ENCODE assay signal across 8 mouse cellular contexts in the genomic region with DNA sequence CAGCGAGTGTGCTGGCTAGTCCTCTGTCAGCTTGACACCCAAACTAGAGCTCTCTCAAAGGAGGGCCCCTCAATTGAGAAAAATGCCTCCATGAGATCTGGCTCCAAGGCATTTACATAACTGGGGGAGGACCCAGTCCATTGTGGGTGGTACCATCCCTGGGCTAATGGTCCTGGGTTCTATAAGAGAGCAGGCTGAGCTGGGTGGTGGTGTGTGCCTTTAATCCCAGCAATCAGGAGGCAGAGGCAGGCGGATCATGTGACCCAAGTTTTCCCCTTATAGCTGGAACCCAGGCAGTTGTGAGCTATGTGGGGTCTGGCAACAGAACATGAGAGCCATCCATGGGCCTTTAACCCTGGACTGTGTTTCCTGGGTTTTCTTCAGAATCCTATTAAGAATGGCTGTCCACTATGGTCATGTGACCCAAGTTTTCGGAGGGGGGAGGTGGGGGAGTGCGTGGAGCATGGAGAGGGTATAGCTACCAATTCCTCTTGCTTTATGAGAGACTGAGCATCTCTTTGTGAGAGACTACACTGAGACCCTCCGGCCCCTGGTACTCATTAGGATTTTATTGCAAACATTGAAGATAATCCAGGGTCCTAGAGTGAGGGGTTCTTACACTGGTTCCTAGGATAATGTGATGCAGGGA. TPM values are rescaled to one million over a fixed set of nuclear protein-coding genes. Genes with fewer than 3 reads are reported as not detected.
DNase-seq lines count a peak whose midpoint lies in the region; ATAC-seq and TF ChIP-seq lines count a peak whose summit lies in the region.

No protein-coding gene starts in this region.

- H3K9ac ChIP-seq in heart, adult 2 months (ENCODE audit: low read depth, low read length), result peak overlapping the region; percentile 84
- H3K9ac ChIP-seq in CH12.LX (ENCODE audit: insufficient read depth, low read depth), result peak overlapping the region; percentile 52
- H3K9ac ChIP-seq in neural tube, embryonic 14.5 days (replicated peaks; ENCODE audit: low read depth, low read length), result peak overlapping the region; percentile 67

- no peak for TF ChIP-seq RAD21 in CH12.LX (IDR thresholded peaks at IDR 0.05; ENCODE audit: low read depth, low read length)

- intact Hi-C loops in heart, adult 2 months (cut with DNase I), result loop anchor here (10.0 kb wide), 1 partner anchor 383 kb away; no protein-coding TSS in a partner anchor

- no peaks in the 10 kb centered on the region for H3K9me3 ChIP-seq in CH12.LX (replicated peaks; ENCODE audit: low read length)
- H3K9me3 ChIP-seq in forebrain, embryonic 10.5 days, result no peaks in the 10 kb centered on the region
- no peaks in the 10 kb centered on the region for H3K9me3 ChIP-seq in limb, embryonic 10.5 days (replicated peaks)
- no peaks in the 10 kb centered on the region for H3K9me3 ChIP-seq in neural tube, embryonic 14.5 days (ENCODE audit: control insufficient read depth, low read length)

- no peak for TF ChIP-seq EP300 in heart, adult 2 months (IDR thresholded peaks at IDR 0.05; ENCODE audit: insufficient read depth, low read depth, low read length)
- TF ChIP-seq EP300 in CH12.LX (IDR thresholded peaks at IDR 0.05; ENCODE audit: low read length), result no peak

- 29% methylated on average over 5 of the region's 5 CpGs for WGBS in heart, adult 2 months
- WGBS in forebrain, embryonic 10.5 days, result 26% methylated on average over 5 of the region's 5 CpGs
- WGBS in limb, embryonic 10.5 days, result 24% methylated on average over 5 of the region's 5 CpGs
- WGBS in neural tube, embryonic 14.5 days, result 27% methylated on average over 5 of the region's 5 CpGs

- dilution Hi-C loops in CH12.LX (cut with MboI; ENCODE audit: extremely low pct_ligation_motif_present, extremely low pct_unique_long_range_greater_than_20kb, low sequenced_read_pairs), result no loop called here

- in situ Hi-C loops in CH12.LX (cut with MboI; ENCODE audit: low pct_ligation_motif_present, low pct_unique_long_range_greater_than_20kb, low sequenced_read_pairs), result loop anchor here (5.0 kb wide), 1 partner anchor 34 kb away; no protein-coding TSS in a partner anchor

- DNase-seq in heart, adult 2 months, result peak in 1 of 2 experiments; percentile 35
- no peak for DNase-seq in heart, adult 8-10 months (ENCODE audit: low spot score)
- peak; percentile 31 for DNase-seq in CH12.LX (ENCODE audit: extremely low read depth)
- no peak for DNase-seq in forebrain, embryonic 10.5 days (ENCODE audit: extremely low spot score, low spot score)
- peak; percentile 38 for DNase-seq in limb, embryonic 10.5 days (ENCODE audit: low spot score)
- DNase-seq in adrenal gland, adult 8-10 months, result no peak
- DNase-seq in layer of hippocampus, adult 8-10 months (ENCODE audit: low spot score in 2 of 2), result no peak

- no peaks in the 10 kb centered on the region for H3K36me3 ChIP-seq in heart, adult 2 months (ENCODE audit: control insufficient read depth, insufficient read depth, low read length)
- peaks cover 34 to 39% of the 10 kb centered on the region in 2 experiments for H3K36me3 ChIP-seq in CH12.LX (replicated peaks in 1 of 2; ENCODE audit: control insufficient read depth in 1 of 2, insufficient read depth in 1 of 2, low read length in 1 of 2)
- H3K36me3 ChIP-seq in forebrain, embryonic 10.5 days (replicated peaks), result peaks cover 74% of the 10 kb centered on the region
- peaks cover 71% of the 10 kb centered on the region for H3K36me3 ChIP-seq in limb, embryonic 10.5 days
- peaks cover 29% of the 10 kb centered on the region for H3K36me3 ChIP-seq in neural tube, embryonic 14.5 days (ENCODE audit: control insufficient read depth, insufficient read depth, low read length)

- no peak for TF ChIP-seq CTCF in heart, adult 2 months (IDR thresholded peaks at IDR 0.05)
- no peak for TF ChIP-seq CTCF in CH12.LX (conservative IDR thresholded peaks at IDR 0.05 in 1 of 2, IDR thresholded peaks at IDR 0.05 in 1 of 2; ENCODE audit: low read depth in 2 of 2, low read length in 2 of 2)

- TF ChIP-seq POLR2A in heart, adult 2 months (IDR thresholded peaks at IDR 0.05; ENCODE audit: insufficient read depth, low read depth, low read length), result no peak
- no peak for TF ChIP-seq POLR2A in CH12.LX (IDR thresholded peaks at IDR 0.05; ENCODE audit: low read depth, low read length)

- peak overlapping the region; percentile 97 for H3K27ac ChIP-seq in heart, adult 2 months
- no peak overlapping the region for H3K27ac ChIP-seq in CH12.LX (ENCODE audit: insufficient read depth, low read depth)
- H3K27ac ChIP-seq in forebrain, embryonic 10.5 days, result peak overlapping the region; percentile 93
- peak overlapping the region; percentile 87 for H3K27ac ChIP-seq in limb, embryonic 10.5 days
- peak overlapping the region; percentile 86 for H3K27ac ChIP-seq in neural tube, embryonic 14.5 days (ENCODE audit: low read depth, low read length)

- peaks cover 9% of the 10 kb centered on the region for H3K4me1 ChIP-seq in heart, adult 2 months (ENCODE audit: control insufficient read depth, insufficient read depth, low read length)
- peaks cover 8 to 29% of the 10 kb centered on the region in 2 experiments; a peak in 3 of 4 replicates for H3K4me1 ChIP-seq in CH12.LX (ENCODE audit: control insufficient read depth in 1 of 2, insufficient read depth in 2 of 2)
- peaks cover 31% of the 10 kb centered on the region for H3K4me1 ChIP-seq in forebrain, embryonic 10.5 days
- peaks cover 24% of the 10 kb centered on the region for H3K4me1 ChIP-seq in limb, embryonic 10.5 days
- peaks cover 5% of the 10 kb centered on the region; the same call in 1 of the 2 replicates for H3K4me1 ChIP-seq in neural tube, embryonic 14.5 days (ENCODE audit: control insufficient read depth, insufficient read depth, low read length)

- peak; percentile 39 for ATAC-seq in neural tube, embryonic 14.5 days (ENCODE audit: low read depth)

- peak overlapping the region; percentile 60 for H3K4me2 ChIP-seq in CH12.LX (ENCODE audit: insufficient read depth, low read depth, poor library complexity, severe bottlenecking)
- peak overlapping the region; percentile 74 for H3K4me2 ChIP-seq in neural tube, embryonic 14.5 days (ENCODE audit: low read depth, low read length)

- no peaks in the 10 kb centered on the region; the same call in 1 of the 2 replicates for H3K79me2 ChIP-seq in heart, adult 2 months (replicated peaks; ENCODE audit: control insufficient read depth, insufficient read depth, low read length)
- H3K79me2 ChIP-seq in CH12.LX (replicated peaks; ENCODE audit: control insufficient read depth, extremely low read depth, insufficient read depth, poor library complexity, severe bottlenecking), result no peaks in the 10 kb centered on the region

- H3K27me3 ChIP-seq in heart, adult 2 months (ENCODE audit: control insufficient read depth, insufficient read depth, low read length), result no peaks in the 10 kb centered on the region
- H3K27me3 ChIP-seq in CH12.LX (replicated peaks), result no peaks in the 10 kb centered on the region
- no peaks in the 10 kb centered on the region for H3K27me3 ChIP-seq in forebrain, embryonic 10.5 days (ENCODE audit: poor library complexity, severe bottlenecking)
- H3K27me3 ChIP-seq in limb, embryonic 10.5 days (ENCODE audit: low read depth, poor library complexity, severe bottlenecking), result no peaks in the 10 kb centered on the region
- H3K27me3 ChIP-seq in neural tube, embryonic 14.5 days (ENCODE audit: control insufficient read depth, insufficient read depth, low read length), result no peaks in the 10 kb centered on the region

- peak overlapping the region; percentile 98 for H3K4me3 ChIP-seq in heart, adult 2 months
- H3K4me3 ChIP-seq in CH12.LX (replicated peaks in 1 of 3; ENCODE audit: low read depth in 2 of 3, low read length in 2 of 3, poor library complexity in 1 of 3), result peak overlapping the region; percentile 66 to 100 (median 87)
- H3K4me3 ChIP-seq in forebrain, embryonic 10.5 days, result peak overlapping the region; percentile 73
- H3K4me3 ChIP-seq in limb, embryonic 10.5 days, result peak overlapping the region; percentile 67
- peak overlapping the region; percentile 66 for H3K4me3 ChIP-seq in neural tube, embryonic 14.5 days (ENCODE audit: low read depth, low read length)

RNA-seq across cellular contexts. Expression of a gene that starts 5.0 kb away (rescaled TPM):
- total RNA-seq in heart, adult 2 months (2021), result 1 to 10 TPM; 7.3 to 8.7 TPM
- 13.3 and 15.1 TPM in 2 replicates for polyA plus RNA-seq in heart, adult 2 months (2012; rRNA removed)
- total RNA-seq in heart, adult 8-10 months (2022), result 1 to 10 TPM; 5.1 to 8.7 (median 8.0) TPM
- total RNA-seq in CH12.LX (2012; rRNA removed) (0.25 TPM in 2 replicates), CH12.LX (2014; rRNA removed) (0.24 TPM in 1 of 2 replicates, not detected in the other)
- polyA plus RNA-seq in CH12.LX (2012; ENCODE audit: insufficient read length, low read depth), result 0.29 and 0.35 TPM in 2 replicates
- polyA plus RNA-seq in forebrain, embryonic 10.5 days (2016; fragmentation: Nextera tagmentation; extraction: Ambion mirVana), result 0.35 and 0.52 TPM in 2 replicates
- polyA plus RNA-seq in limb, embryonic 10.5 days (2016; fragmentation: Nextera tagmentation; extraction: Ambion mirVana), result 0.13 and 0.39 TPM in 2 replicates
- polyA plus RNA-seq in neural tube, embryonic 14.5 days (2014; fragmentation: Nextera tagmentation; extraction: Ambion mirVana), result 0.12 and 0.39 TPM in 2 replicates
- 10 to 100 TPM in 3 of 4 experiments, 1 to 10 TPM in 1; 9.5 to 13.7 (median 12.1) TPM for total RNA-seq in adrenal gland, adult 8-10 months (2022)
- total RNA-seq in layer of hippocampus, adult 8-10 months (2022), result under 1 TPM in 2 of 4 experiments, not detected in 2; 0.27 to 0.33 TPM

RNA-seq across cellular contexts. Expression of a gene that starts 8.4 kb away (rescaled TPM):
- 100 to 1,000 TPM; 176 to 197 TPM for total RNA-seq in heart, adult 2 months (2021)
- polyA plus RNA-seq in heart, adult 2 months (2012; rRNA removed), result 150 and 152 TPM in 2 replicates
- 100 to 1,000 TPM; 192 to 210 (median 197) TPM for total RNA-seq in heart, adult 8-10 months (2022)
- total RNA-seq in CH12.LX (2012; rRNA removed) (207 and 210 TPM in 2 replicates), CH12.LX (2014; rRNA removed) (140 and 142 TPM in 2 replicates)
- polyA plus RNA-seq in CH12.LX (2012; ENCODE audit: insufficient read length, low read depth), result 152 and 203 TPM in 2 replicates
- polyA plus RNA-seq in forebrain, embryonic 10.5 days (2016; fragmentation: Nextera tagmentation; extraction: Ambion mirVana), result 243 and 263 TPM in 2 replicates
- polyA plus RNA-seq in limb, embryonic 10.5 days (2016; fragmentation: Nextera tagmentation; extraction: Ambion mirVana), result 262 and 277 TPM in 2 replicates
- polyA plus RNA-seq in neural tube, embryonic 14.5 days (2014; fragmentation: Nextera tagmentation; extraction: Ambion mirVana), result 409 and 414 TPM in 2 replicates
- 100 to 1,000 TPM; 210 to 255 (median 217) TPM for total RNA-seq in adrenal gland, adult 8-10 months (2022)
- total RNA-seq in layer of hippocampus, adult 8-10 months (2022), result 100 to 1,000 TPM; 224 to 262 (median 228) TPM

RNA-seq across cellular contexts. Expression of a gene that starts 25.4 kb away (rescaled TPM):
- 10 to 100 TPM; 32.0 to 37.1 TPM for total RNA-seq in heart, adult 2 months (2021)
- polyA plus RNA-seq in heart, adult 2 months (2012; rRNA removed), result 30.3 and 30.8 TPM in 2 replicates
- 10 to 100 TPM; 28.8 to 35.8 (median 34.9) TPM for total RNA-seq in heart, adult 8-10 months (2022)
- total RNA-seq in CH12.LX (2012; rRNA removed) (38.2 and 45.2 TPM in 2 replicates), CH12.LX (2014; rRNA removed) (8.8 and 9.9 TPM in 2 replicates)
- 22.2 and 23.6 TPM in 2 replicates for polyA plus RNA-seq in CH12.LX (2012; ENCODE audit: insufficient read length, low read depth)
- polyA plus RNA-seq in forebrain, embryonic 10.5 days (2016; fragmentation: Nextera tagmentation; extraction: Ambion mirVana), result 35.7 and 40.7 TPM in 2 replicates
- 39.4 and 40.8 TPM in 2 replicates for polyA plus RNA-seq in limb, embryonic 10.5 days (2016; fragmentation: Nextera tagmentation; extraction: Ambion mirVana)
- polyA plus RNA-seq in neural tube, embryonic 14.5 days (2014; fragmentation: Nextera tagmentation; extraction: Ambion mirVana), result 30.5 and 34.5 TPM in 2 replicates
- total RNA-seq in adrenal gland, adult 8-10 months (2022), result 10 to 100 TPM; 68.6 to 74.5 (median 72.1) TPM
- 10 to 100 TPM; 37.1 to 51.5 (median 46.0) TPM for total RNA-seq in layer of hippocampus, adult 8-10 months (2022)

RNA-seq across cellular contexts. Expression of a gene that starts 26.4 kb away (rescaled TPM):
- total RNA-seq in heart, adult 2 months (2021), result 10 to 100 TPM; 65.5 to 70.1 TPM
- 53.6 and 58.4 TPM in 2 replicates for polyA plus RNA-seq in heart, adult 2 months (2012; rRNA removed)
- 10 to 100 TPM; 65.8 to 76.4 (median 71.6) TPM for total RNA-seq in heart, adult 8-10 months (2022)
- total RNA-seq in CH12.LX (2012; rRNA removed) (60.1 and 67.3 TPM in 2 replicates), CH12.LX (2014; rRNA removed) (36.8 and 39.6 TPM in 2 replicates)
- polyA plus RNA-seq in CH12.LX (2012; ENCODE audit: insufficient read length, low read depth), result 83.5 and 99.2 TPM in 2 replicates
- polyA plus RNA-seq in forebrain, embryonic 10.5 days (2016; fragmentation: Nextera tagmentation; extraction: Ambion mirVana), result 102 and 107 TPM in 2 replicates
- 116 and 119 TPM in 2 replicates for polyA plus RNA-seq in limb, embryonic 10.5 days (2016; fragmentation: Nextera tagmentation; extraction: Ambion mirVana)
- 115 and 138 TPM in 2 replicates for polyA plus RNA-seq in neural tube, embryonic 14.5 days (2014; fragmentation: Nextera tagmentation; extraction: Ambion mirVana)
- 10 to 100 TPM; 77.8 to 96.8 (median 83.5) TPM for total RNA-seq in adrenal gland, adult 8-10 months (2022)
- 10 to 100 TPM; 74.8 to 87.6 (median 80.4) TPM for total RNA-seq in layer of hippocampus, adult 8-10 months (2022)

RNA-seq across cellular contexts. Expression of a gene that starts 53.5 kb away (rescaled TPM):
- 10 to 100 TPM in 1 of 2 experiments, 1 to 10 TPM in 1; 8.7 to 10.9 TPM for total RNA-seq in heart, adult 2 months (2021)
- polyA plus RNA-seq in heart, adult 2 months (2012; rRNA removed), result 7.2 and 7.8 TPM in 2 replicates
- 10 to 100 TPM in 2 of 4 experiments, 1 to 10 TPM in 2; 8.7 to 14.6 (median 10.3) TPM for total RNA-seq in heart, adult 8-10 months (2022)
- total RNA-seq in CH12.LX (2012; rRNA removed) (16.8 and 20.7 TPM in 2 replicates), CH12.LX (2014; rRNA removed) (18.5 and 20.5 TPM in 2 replicates)
- 39.0 and 39.6 TPM in 2 replicates for polyA plus RNA-seq in CH12.LX (2012; ENCODE audit: insufficient read length, low read depth)
- polyA plus RNA-seq in forebrain, embryonic 10.5 days (2016; fragmentation: Nextera tagmentation; extraction: Ambion mirVana), result 107 and 113 TPM in 2 replicates
- polyA plus RNA-seq in limb, embryonic 10.5 days (2016; fragmentation: Nextera tagmentation; extraction: Ambion mirVana), result 73.6 and 84.0 TPM in 2 replicates
- 113 and 119 TPM in 2 replicates for polyA plus RNA-seq in neural tube, embryonic 14.5 days (2014; fragmentation: Nextera tagmentation; extraction: Ambion mirVana)
- total RNA-seq in adrenal gland, adult 8-10 months (2022), result 10 to 100 TPM; 30.5 to 53.5 (median 41.9) TPM
- total RNA-seq in layer of hippocampus, adult 8-10 months (2022), result 10 to 100 TPM; 70.1 to 86.2 (median 80.7) TPM

Comparison
In these comparisons a context has a peak if more than half of its experiments do, and no peak if none do; other contexts are left out.
1. DNase-seq: peak in CH12.LX (single experiment) and limb, embryonic 10.5 days (single experiment); none in heart, adult 8-10 months (single experiment), forebrain, embryonic 10.5 days (single experiment), adrenal gland, adult 8-10 months (single experiment) and layer of hippocampus, adult 8-10 months (0 of 2).
2. RNA of a gene that starts 5.0 kb away (total RNA-seq): 9.5 to 13.7 TPM in adrenal gland, adult 8-10 months, 7.3 to 8.7 TPM in heart, adult 2 months and 5.1 to 8.7 TPM in heart, adult 8-10 months; 0.27 to 0.33 TPM in layer of hippocampus, adult 8-10 months and 0.24 to 0.25 TPM in CH12.LX; every median in the first group is over 4 times any median in the second.
3. Peak in every context shown above with its lines, with median percentiles within 50 percentile points of each other: H3K4me3 ChIP-seq and H3K9ac ChIP-seq.